23 mouse cellular contexts compared by ENCODE assay signal in genomic region chr3:80874081-80874480, GRCm38 (mm10). TPM values are rescaled to one million over a fixed set of nuclear protein-coding genes. Genes with fewer than 3 reads are reported as not detected.
A peak's percentile ranks its signal among the peaks of the same experiment; 100 is the strongest.
DNase-seq lines count a peak whose midpoint lies in the region; ATAC-seq and TF ChIP-seq lines count a peak whose summit lies in the region.
"Had no signal": no experiment of that assay in that cellular context is flagged by ENCODE, and none has a peak within 500 bp of the region (broad histone marks: within the 10 kb centered on the region; RNA-seq: fewer than 3 reads in every experiment).

No protein-coding gene starts in this region.

- no peak overlapping the region for H3K4me3 ChIP-seq in forebrain, postnatal 0 days (ENCODE audit: low read depth, low read length)
- H3K4me3 ChIP-seq in forebrain, embryonic 13.5 days: no peak overlapping the region
- H3K4me3 ChIP-seq in neural tube, embryonic 11.5 days (ENCODE audit: low read depth, low read length): no peak overlapping the region
- H3K4me3 ChIP-seq in neural tube, embryonic 15.5 days (replicated peaks): no peak overlapping the region
- no peak overlapping the region for H3K4me3 ChIP-seq in embryonic facial prominence, embryonic 15.5 days (replicated peaks)
- H3K4me3 ChIP-seq in neural tube, embryonic 14.5 days (ENCODE audit: low read depth, low read length): no peak overlapping the region
- H3K4me3 ChIP-seq: embryonic facial prominence, embryonic 13.5 days; erythroblast, embryonic 14.5 days; forebrain, embryonic 12.5 days; heart, adult 2 months; heart, embryonic 15.5 days; hindbrain, embryonic 13.5 days had no signal

- H3K9ac ChIP-seq in forebrain, postnatal 0 days: no peak overlapping the region
- no peak overlapping the region for H3K9ac ChIP-seq in forebrain, embryonic 13.5 days
- H3K9ac ChIP-seq in neural tube, embryonic 11.5 days (ENCODE audit: low read length): no peak overlapping the region
- H3K9ac ChIP-seq in neural tube, embryonic 15.5 days (replicated peaks): no peak overlapping the region
- H3K9ac ChIP-seq in embryonic facial prominence, embryonic 15.5 days: no peak overlapping the region
- no peak overlapping the region for H3K9ac ChIP-seq in neural tube, embryonic 14.5 days (replicated peaks; ENCODE audit: low read depth, low read length)
- H3K9ac ChIP-seq: embryonic facial prominence, embryonic 13.5 days; forebrain, embryonic 12.5 days; heart, embryonic 15.5 days; hindbrain, embryonic 13.5 days had no signal

- peak; percentile 42; the same call in 1 of the 2 replicates for ATAC-seq in forebrain, postnatal 0 days
- no peak for ATAC-seq in forebrain, embryonic 13.5 days
- ATAC-seq in neural tube, embryonic 11.5 days (ENCODE audit: insufficient read depth, low FRiP score, low TSS enrichment): peak; percentile 23; the same call in 1 of the 2 replicates
- ATAC-seq in neural tube, embryonic 15.5 days (ENCODE audit: low FRiP score): no peak
- ATAC-seq in embryonic facial prominence, embryonic 15.5 days (ENCODE audit: insufficient number of reproducible peaks, low FRiP score, low TSS enrichment, low read depth): no peak
- peak; percentile 58 for ATAC-seq in neural tube, embryonic 14.5 days (ENCODE audit: low read depth)
- ATAC-seq: hindbrain, postnatal 0 days had no signal

- 0 out of 2 replicates have a peak, but pooled peaks cover 4% of the 10 kb centered on the region for H3K4me1 ChIP-seq in forebrain, postnatal 0 days (ENCODE audit: insufficient read depth)
- H3K4me1 ChIP-seq in forebrain, embryonic 13.5 days: 0 out of 2 replicates have a peak, but pooled peaks cover 4% of the 10 kb centered on the region
- H3K4me1 ChIP-seq in neural tube, embryonic 11.5 days (ENCODE audit: control insufficient read depth, insufficient read depth, low read length): no peaks in the 10 kb centered on the region
- H3K4me1 ChIP-seq in neural tube, embryonic 15.5 days: no peaks in the 10 kb centered on the region
- H3K4me1 ChIP-seq in embryonic facial prominence, embryonic 15.5 days: no peaks in the 10 kb centered on the region; the same call in 1 of the 2 replicates
- H3K4me1 ChIP-seq in neural tube, embryonic 14.5 days (ENCODE audit: control insufficient read depth, insufficient read depth, low read length): no peaks in the 10 kb centered on the region
- H3K4me1 ChIP-seq: heart, embryonic 15.5 days had no signal

- H3K27me3 ChIP-seq in forebrain, postnatal 0 days (ENCODE audit: insufficient read depth, low read length): no peaks in the 10 kb centered on the region
- no peaks in the 10 kb centered on the region for H3K27me3 ChIP-seq in forebrain, embryonic 13.5 days
- no peaks in the 10 kb centered on the region for H3K27me3 ChIP-seq in neural tube, embryonic 11.5 days (ENCODE audit: control insufficient read depth, insufficient read depth, low read length)
- no peaks in the 10 kb centered on the region for H3K27me3 ChIP-seq in neural tube, embryonic 15.5 days (replicated peaks)
- H3K27me3 ChIP-seq in embryonic facial prominence, embryonic 15.5 days: no peaks in the 10 kb centered on the region
- H3K27me3 ChIP-seq in neural tube, embryonic 14.5 days (ENCODE audit: control insufficient read depth, insufficient read depth, low read length): no peaks in the 10 kb centered on the region
- H3K27me3 ChIP-seq: embryonic facial prominence, embryonic 13.5 days; forebrain, embryonic 12.5 days; heart, embryonic 15.5 days; hindbrain, embryonic 13.5 days had no signal

- WGBS in forebrain, postnatal 0 days: 55% methylated on average over 5 of the region's 5 CpGs
- 70% methylated on average over 5 of the region's 5 CpGs for WGBS in forebrain, embryonic 13.5 days
- 35% methylated on average over 5 of the region's 5 CpGs for WGBS in neural tube, embryonic 11.5 days
- whole genome bisulfite sequencing in neural tube, embryonic 15.5 days: 21% methylated on average over 5 of the region's 5 CpGs
- WGBS in embryonic facial prominence, embryonic 15.5 days: 32% methylated on average over 5 of the region's 5 CpGs
- WGBS in neural tube, embryonic 14.5 days: 26% methylated on average over 5 of the region's 5 CpGs

- TF ChIP-seq CTCF in forebrain, postnatal 0 days (IDR thresholded peaks at IDR 0.05; ENCODE audit: low read depth): no peak

- no peak overlapping the region for H3K4me2 ChIP-seq in forebrain, postnatal 0 days (ENCODE audit: low read depth)
- no peak overlapping the region for H3K4me2 ChIP-seq in forebrain, embryonic 13.5 days
- no peak overlapping the region for H3K4me2 ChIP-seq in neural tube, embryonic 11.5 days (ENCODE audit: low read depth)
- H3K4me2 ChIP-seq in neural tube, embryonic 15.5 days: no peak overlapping the region
- H3K4me2 ChIP-seq in embryonic facial prominence, embryonic 15.5 days (replicated peaks): no peak overlapping the region
- no peak overlapping the region for H3K4me2 ChIP-seq in neural tube, embryonic 14.5 days (ENCODE audit: low read depth, low read length)
- H3K4me2 ChIP-seq: embryonic facial prominence, embryonic 13.5 days; forebrain, embryonic 12.5 days; heart, embryonic 11.5 days; heart, embryonic 15.5 days; hindbrain, embryonic 13.5 days had no signal

- peaks cover 10% of the 10 kb centered on the region; the same call in 1 of the 2 replicates for H3K36me3 ChIP-seq in forebrain, postnatal 0 days (ENCODE audit: insufficient read depth)
- H3K36me3 ChIP-seq in forebrain, embryonic 13.5 days (ENCODE audit: poor library complexity, severe bottlenecking): no peaks in the 10 kb centered on the region
- H3K36me3 ChIP-seq in neural tube, embryonic 11.5 days (ENCODE audit: control insufficient read depth, insufficient read depth, low read length): no peaks in the 10 kb centered on the region
- 0 out of 2 replicates have a peak, but pooled peaks cover 5% of the 10 kb centered on the region for H3K36me3 ChIP-seq in neural tube, embryonic 15.5 days
- no peaks in the 10 kb centered on the region for H3K36me3 ChIP-seq in embryonic facial prominence, embryonic 15.5 days
- no peaks in the 10 kb centered on the region for H3K36me3 ChIP-seq in neural tube, embryonic 14.5 days (ENCODE audit: control insufficient read depth, insufficient read depth, low read length)
- H3K36me3 ChIP-seq: embryonic facial prominence, embryonic 13.5 days; forebrain, embryonic 12.5 days; heart, embryonic 15.5 days; hindbrain, embryonic 13.5 days had no signal

- no peak overlapping the region for H3K27ac ChIP-seq in forebrain, postnatal 0 days (ENCODE audit: low read depth, low read length)
- H3K27ac ChIP-seq in forebrain, embryonic 13.5 days: no peak overlapping the region
- H3K27ac ChIP-seq in neural tube, embryonic 11.5 days (ENCODE audit: low read depth, low read length): no peak overlapping the region
- H3K27ac ChIP-seq in neural tube, embryonic 15.5 days (replicated peaks): no peak overlapping the region
- H3K27ac ChIP-seq in embryonic facial prominence, embryonic 15.5 days (replicated peaks): 0 out of 2 replicates have a peak overlapping the region, but pooled peaks have one; percentile 17
- no peak overlapping the region for H3K27ac ChIP-seq in neural tube, embryonic 14.5 days (ENCODE audit: low read depth, low read length)
- H3K27ac ChIP-seq: embryonic facial prominence, embryonic 13.5 days; forebrain, embryonic 12.5 days; heart, adult 2 months; heart, embryonic 15.5 days; hindbrain, embryonic 13.5 days; hindbrain, postnatal 0 days had no signal

- H3K9me3 ChIP-seq in forebrain, postnatal 0 days (ENCODE audit: low read length): no peaks in the 10 kb centered on the region
- H3K9me3 ChIP-seq in forebrain, embryonic 13.5 days (replicated peaks): no peaks in the 10 kb centered on the region
- no peaks in the 10 kb centered on the region for H3K9me3 ChIP-seq in neural tube, embryonic 11.5 days (ENCODE audit: control insufficient read depth, low read length)
- no peaks in the 10 kb centered on the region for H3K9me3 ChIP-seq in neural tube, embryonic 15.5 days (replicated peaks)
- H3K9me3 ChIP-seq in embryonic facial prominence, embryonic 15.5 days (replicated peaks): no peaks in the 10 kb centered on the region
- no peaks in the 10 kb centered on the region for H3K9me3 ChIP-seq in neural tube, embryonic 14.5 days (ENCODE audit: control insufficient read depth, low read length)
- H3K9me3 ChIP-seq: embryonic facial prominence, embryonic 13.5 days; forebrain, embryonic 12.5 days; heart, embryonic 15.5 days; hindbrain, embryonic 13.5 days had no signal

- no peak for DNase-seq in forebrain, postnatal 0 days
- DNase-seq in neural tube, embryonic 11.5 days (ENCODE audit: low spot score): no peak
- no peak for DNase-seq in lung, postnatal 4 days
- DNase-seq: adrenal gland, adult 8-10 months; adrenal gland, postnatal 36 days; cerebellum, adult 11-12 months; cerebellum, adult 9-10 months; cerebellum, postnatal 25 days; gastrocnemius, postnatal 14 days; heart, adult 2 months; heart, postnatal 14 days had no signal

RNA-seq across cellular contexts. Expression of gene Glrb, which starts 39.4 kb away (rescaled TPM):
- 79.4 and 99.6 TPM in 2 replicates for total RNA-seq in forebrain, postnatal 0 days (2014; rRNA removed)
- 51.1 and 56.9 TPM in 2 replicates for polyA plus RNA-seq in forebrain, postnatal 0 days (2015; fragmentation: Nextera tagmentation; extraction: Ambion mirVana)
- 18.3 and 18.9 TPM in 2 replicates for polyA plus RNA-seq in forebrain, embryonic 13.5 days (2015; fragmentation: Nextera tagmentation; extraction: Ambion mirVana)
- polyA plus RNA-seq in neural tube, embryonic 11.5 days (2014; fragmentation: Nextera tagmentation; extraction: Ambion mirVana): 11.0 and 14.3 TPM in 2 replicates
- polyA plus RNA-seq in neural tube, embryonic 15.5 days (2015; fragmentation: Nextera tagmentation; extraction: Ambion mirVana): 54.8 and 55.1 TPM in 2 replicates
- polyA plus RNA-seq in embryonic facial prominence, embryonic 15.5 days (2015; fragmentation: Nextera tagmentation; extraction: Ambion mirVana): 10.7 and 11.1 TPM in 2 replicates
- 45.5 and 59.8 TPM in 2 replicates for polyA plus RNA-seq in neural tube, embryonic 14.5 days (2014; fragmentation: Nextera tagmentation; extraction: Ambion mirVana)
- total RNA-seq: hematopoietic stem cell, adult 5-6 weeks had no signal
- polyA plus RNA-seq: erythroblast, embryonic 14.5 days had no signal

Comparison
In these comparisons a context has a peak if more than half of its experiments do, and no peak if none do; other contexts are left out.
1. ATAC-seq: peak in forebrain, postnatal 0 days (single experiment), neural tube, embryonic 11.5 days (single experiment) and neural tube, embryonic 14.5 days (single experiment); none in forebrain, embryonic 13.5 days (single experiment), neural tube, embryonic 15.5 days (single experiment) and embryonic facial prominence, embryonic 15.5 days (single experiment).